Mouse (Mus musculus) CH12.LX (cell line): ENCODE data around the gene Mapk8ip3. TPM values are rescaled to one million over a fixed set of nuclear protein-coding genes. Genes with fewer than 3 reads are reported as not detected.

ENCODE experiments used
- DNase-seq: peaks from one replicate; pipeline ENCODE4 v3.0.0-alpha.2; 2013; ENCODE audit errors: extremely low read depth
- H3K27ac ChIP-seq: 2 replicates; pipeline ENCODE4 v1.5.1; 2012; ENCODE audit warnings: low read depth, mild to moderate bottlenecking, control low read depth, moderate library complexity; ENCODE audit not compliant: insufficient read depth
- H3K27me3 ChIP-seq: replicated peaks from 2 replicates; pipeline ENCODE3; 2012; ENCODE audit warnings: inconsistent platforms
- H3K36me3 ChIP-seq, 2 experiments: replicated peaks in 1 of 2; 2 replicates each; pipeline versions ENCODE3 to v1.6.1; 2012; ENCODE audit warnings: inconsistent platforms in 1 of 2, low read length in 1 of 2, mild to moderate bottlenecking in 1 of 2, mixed read lengths in 1 of 2, moderate library complexity in 1 of 2; ENCODE audit not compliant: control insufficient read depth in 1 of 2, insufficient read depth in 1 of 2
- H3K4me1 ChIP-seq, 2 experiments: 2 replicates each; pipeline ENCODE4 v1.6.1; 2012; ENCODE audit warnings: inconsistent platforms in 1 of 2, moderate library complexity in 1 of 2; ENCODE audit not compliant: insufficient read depth in 2 of 2, control insufficient read depth in 1 of 2
- H3K4me2 ChIP-seq: 2 replicates; pipeline ENCODE4 v1.6.1; 2012; ENCODE audit warnings: low read depth, mild to moderate bottlenecking, control low read depth; ENCODE audit not compliant: poor library complexity, insufficient read depth, severe bottlenecking
- H3K4me3 ChIP-seq, 3 experiments: fragments of 150-350 bp in 1 of 3; sonication (generic) in 1 of 3; replicated peaks in 1 of 3; 2 replicates each; pipeline versions ENCODE3 to v1.5.1; 2011 to 2012; ENCODE audit warnings: low read depth in 2 of 3, low read length in 2 of 3, mild to moderate bottlenecking in 2 of 3, moderate library complexity in 2 of 3, control low read depth in 1 of 3, improper control_type of control experiment in 1 of 3, inconsistent platforms in 1 of 3, mixed read lengths in 1 of 3; ENCODE audit not compliant: poor library complexity in 1 of 3
- H3K79me2 ChIP-seq: replicated peaks from 2 replicates; pipeline ENCODE4 v1.6.1; 2012; ENCODE audit warnings: mild to moderate bottlenecking, moderate library complexity; ENCODE audit not compliant: control insufficient read depth, poor library complexity, insufficient read depth, severe bottlenecking; ENCODE audit errors: extremely low read depth
- H3K9ac ChIP-seq: 2 replicates; pipeline ENCODE4 v1.6.1; 2012; ENCODE audit warnings: low read depth, mild to moderate bottlenecking, control low read depth, moderate library complexity; ENCODE audit not compliant: insufficient read depth
- H3K9me3 ChIP-seq: replicated peaks from 2 replicates; pipeline ENCODE3; 2012; ENCODE audit warnings: low read length, inconsistent platforms, mixed read lengths
- BHLHE40 ChIP-seq: IDR thresholded peaks from 2 replicates; pipeline ENCODE4 v1.6.1; 2011; ENCODE audit warnings: mild to moderate bottlenecking, low read depth, low read length, improper control_type of control experiment
- CHD1 ChIP-seq: IDR thresholded peaks from 2 replicates; pipeline ENCODE4 v1.6.1; 2012; ENCODE audit warnings: low read depth, low read length, improper control_type of control experiment, inconsistent platforms
- CHD2 ChIP-seq: IDR thresholded peaks from 2 replicates; pipeline ENCODE4 v1.6.1; 2011; ENCODE audit warnings: low read length, improper control_type of control experiment
- CTCF ChIP-seq, 2 experiments: IDR thresholded peaks in 1 of 2; conservative IDR thresholded peaks in 1 of 2; 2 replicates each; pipeline ENCODE4 v1.5.1; 2011 to 2012; ENCODE audit warnings: low read depth in 2 of 2, low read length in 2 of 2, improper control_type of control experiment in 1 of 2, inconsistent platforms in 1 of 2, mild to moderate bottlenecking in 1 of 2, moderate library complexity in 1 of 2
- E2F4 ChIP-seq: IDR thresholded peaks from 2 replicates; pipeline ENCODE4 v1.6.1; 2011; ENCODE audit warnings: low read depth, low read length, improper control_type of control experiment; ENCODE audit not compliant: insufficient replicate concordance
- ELF1 ChIP-seq: IDR thresholded peaks from 2 replicates; pipeline ENCODE4 v1.6.1; 2014; ENCODE audit warnings: low read depth, mild to moderate bottlenecking, inconsistent platforms, low read length, improper control_type of control experiment
- EP300 ChIP-seq: IDR thresholded peaks from 2 replicates; pipeline ENCODE4 v1.6.1; 2011; ENCODE audit warnings: low read length, improper control_type of control experiment
- HCFC1 ChIP-seq: IDR thresholded peaks from 2 replicates; pipeline ENCODE4 v1.6.1; 2012; ENCODE audit warnings: low read depth, mild to moderate bottlenecking, inconsistent platforms, low read length, improper control_type of control experiment
- IRF4 ChIP-seq: IDR thresholded peaks from 2 replicates; pipeline ENCODE4 v1.6.1; 2014; ENCODE audit warnings: low read depth, mild to moderate bottlenecking, inconsistent platforms, low read length, improper control_type of control experiment
- JUN ChIP-seq: IDR thresholded peaks from 2 replicates; pipeline ENCODE4 v1.6.1; 2011; ENCODE audit warnings: low read depth, mild to moderate bottlenecking, low read length, improper control_type of control experiment, moderate library complexity; ENCODE audit not compliant: insufficient read depth
- JUND ChIP-seq: conservative IDR thresholded peaks from 2 replicates; pipeline ENCODE4 v1.6.1; 2011; ENCODE audit warnings: low read depth, low read length, improper control_type of control experiment
- KAT2A ChIP-seq: IDR thresholded peaks from 2 replicates; pipeline ENCODE4 v1.6.1; 2012; ENCODE audit warnings: low read length, improper control_type of control experiment, inconsistent platforms; ENCODE audit not compliant: insufficient replicate concordance
- MAFK ChIP-seq: IDR thresholded peaks from 2 replicates; pipeline ENCODE4 v1.6.1; 2011; ENCODE audit warnings: low read length, improper control_type of control experiment; ENCODE audit not compliant: insufficient replicate concordance
- MAX ChIP-seq: IDR thresholded peaks from 2 replicates; pipeline ENCODE4 v1.6.1; 2011; ENCODE audit warnings: low read length, improper control_type of control experiment
- MAZ ChIP-seq: IDR thresholded peaks from 2 replicates; pipeline ENCODE4 v1.6.1; 2012; ENCODE audit warnings: low read depth, mild to moderate bottlenecking, inconsistent platforms, low read length, improper control_type of control experiment, moderate library complexity
- MEF2A ChIP-seq: IDR thresholded peaks from 2 replicates; pipeline ENCODE4 v1.6.1; 2014; ENCODE audit warnings: low read depth, mild to moderate bottlenecking, inconsistent platforms, low read length, improper control_type of control experiment, borderline replicate concordance
- MXI1 ChIP-seq: IDR thresholded peaks from 2 replicates; pipeline ENCODE4 v1.6.1; 2011; ENCODE audit warnings: mild to moderate bottlenecking, low read depth, low read length, improper control_type of control experiment
- MYC ChIP-seq: IDR thresholded peaks from 2 replicates; pipeline ENCODE4 v1.6.1; 2011; ENCODE audit warnings: low read depth, mild to moderate bottlenecking, improper control_type of control experiment, low read length
- NELFE ChIP-seq: IDR thresholded peaks from 2 replicates; pipeline ENCODE4 v1.6.1; 2011; ENCODE audit warnings: low read depth, low read length, improper control_type of control experiment
- PAX5 ChIP-seq: IDR thresholded peaks from 2 replicates; pipeline ENCODE4 v1.6.1; 2012; ENCODE audit warnings: low read length, inconsistent platforms, mixed read lengths
- POLR2A ChIP-seq: IDR thresholded peaks from 2 replicates; pipeline ENCODE4 v1.6.1; 2011; ENCODE audit warnings: low read depth, mild to moderate bottlenecking, improper control_type of control experiment, low read length
- POLR2AphosphoS2 ChIP-seq: IDR thresholded peaks from 2 replicates; pipeline ENCODE4 v1.6.1; 2011; ENCODE audit warnings: low read depth, low read length, improper control_type of control experiment
- RAD21 ChIP-seq: IDR thresholded peaks from 2 replicates; pipeline ENCODE4 v1.6.1; 2011; ENCODE audit warnings: low read depth, mild to moderate bottlenecking, low read length, improper control_type of control experiment, moderate library complexity
- RCOR1 ChIP-seq: conservative IDR thresholded peaks from 2 replicates; pipeline ENCODE4 v1.6.1; 2012; ENCODE audit warnings: low read depth, mild to moderate bottlenecking, inconsistent platforms, low read length, improper control_type of control experiment
- SIN3A ChIP-seq: IDR thresholded peaks from 2 replicates; pipeline ENCODE4 v1.6.1; 2012; ENCODE audit warnings: low read length, improper control_type of control experiment, inconsistent platforms
- SMC3 ChIP-seq: IDR thresholded peaks from 2 replicates; pipeline ENCODE4 v1.6.1; 2011; ENCODE audit warnings: low read depth, low read length, improper control_type of control experiment
- TCF12 ChIP-seq: IDR thresholded peaks from 2 replicates; pipeline ENCODE4 v1.6.1; 2014; ENCODE audit warnings: low read depth, mild to moderate bottlenecking, inconsistent platforms, low read length, improper control_type of control experiment
- UBTF ChIP-seq: IDR thresholded peaks from 2 replicates; pipeline ENCODE4 v1.6.1; 2012; ENCODE audit warnings: low read depth, mild to moderate bottlenecking, inconsistent platforms, low read length, improper control_type of control experiment, moderate library complexity
- USF1 ChIP-seq: IDR thresholded peaks from 2 replicates; pipeline ENCODE4 v1.6.1; 2014; ENCODE audit warnings: low read depth, mild to moderate bottlenecking, inconsistent platforms, low read length, improper control_type of control experiment
- USF2 ChIP-seq: conservative IDR thresholded peaks from 2 replicates; pipeline ENCODE4 v1.6.1; 2011; ENCODE audit warnings: low read depth, low read length, improper control_type of control experiment
- ZC3H11A ChIP-seq: IDR thresholded peaks from 2 replicates; pipeline ENCODE4 v1.6.1; 2012; ENCODE audit warnings: low read depth, mild to moderate bottlenecking, inconsistent platforms, low read length, improper control_type of control experiment
- ZKSCAN1 ChIP-seq: IDR thresholded peaks from 2 replicates; pipeline ENCODE4 v1.6.1; 2012; ENCODE audit warnings: low read depth, inconsistent platforms, low read length, improper control_type of control experiment, borderline replicate concordance
- ZMIZ1 ChIP-seq: IDR thresholded peaks from 2 replicates; pipeline ENCODE4 v1.6.1; 2012; ENCODE audit warnings: low read depth, mild to moderate bottlenecking, inconsistent platforms, low read length, improper control_type of control experiment
- dilution Hi-C: fragments of 300-500 bp; cut with MboI; formaldehyde crosslinking; loops from 2 replicates; pipeline ENCODE4 v1.14.3; 2020; ENCODE audit warnings: low sequenced_read_pairs; ENCODE audit not compliant: extremely low pct_unique_long_range_greater_than_20kb, extremely low pct_ligation_motif_present
- in situ Hi-C: fragments of 300-500 bp; cut with MboI; formaldehyde crosslinking; loops from 3 replicates; pipeline ENCODE4 v1.14.3; 2019; ENCODE audit warnings: low sequenced_read_pairs, low pct_ligation_motif_present, low pct_unique_long_range_greater_than_20kb, mixed read lengths
- polyA plus RNA-seq: library from polyadenylated mRNA; unstranded; fragments of >175 nt; gene quantifications from 2 replicates; pipeline ENCODE4 v1.2.1, GENCODE M21; 2012; ENCODE audit warnings: low read depth; ENCODE audit not compliant: insufficient read length
- total RNA-seq, 2 experiments: library from RNA; depleted of rRNA; stranded (reverse); fragments of 300-350 nt in 1 of 2; fragments of >200 nt in 1 of 2; gene quantifications; 2 replicates each; pipeline ENCODE4 v1.2.3; 2012 to 2014

The Mapk8ip3 gene
- total and polyA plus RNA-seq, 3 experiments = 14.5 to 44.0 (median 34.1) TPM

DNA sequence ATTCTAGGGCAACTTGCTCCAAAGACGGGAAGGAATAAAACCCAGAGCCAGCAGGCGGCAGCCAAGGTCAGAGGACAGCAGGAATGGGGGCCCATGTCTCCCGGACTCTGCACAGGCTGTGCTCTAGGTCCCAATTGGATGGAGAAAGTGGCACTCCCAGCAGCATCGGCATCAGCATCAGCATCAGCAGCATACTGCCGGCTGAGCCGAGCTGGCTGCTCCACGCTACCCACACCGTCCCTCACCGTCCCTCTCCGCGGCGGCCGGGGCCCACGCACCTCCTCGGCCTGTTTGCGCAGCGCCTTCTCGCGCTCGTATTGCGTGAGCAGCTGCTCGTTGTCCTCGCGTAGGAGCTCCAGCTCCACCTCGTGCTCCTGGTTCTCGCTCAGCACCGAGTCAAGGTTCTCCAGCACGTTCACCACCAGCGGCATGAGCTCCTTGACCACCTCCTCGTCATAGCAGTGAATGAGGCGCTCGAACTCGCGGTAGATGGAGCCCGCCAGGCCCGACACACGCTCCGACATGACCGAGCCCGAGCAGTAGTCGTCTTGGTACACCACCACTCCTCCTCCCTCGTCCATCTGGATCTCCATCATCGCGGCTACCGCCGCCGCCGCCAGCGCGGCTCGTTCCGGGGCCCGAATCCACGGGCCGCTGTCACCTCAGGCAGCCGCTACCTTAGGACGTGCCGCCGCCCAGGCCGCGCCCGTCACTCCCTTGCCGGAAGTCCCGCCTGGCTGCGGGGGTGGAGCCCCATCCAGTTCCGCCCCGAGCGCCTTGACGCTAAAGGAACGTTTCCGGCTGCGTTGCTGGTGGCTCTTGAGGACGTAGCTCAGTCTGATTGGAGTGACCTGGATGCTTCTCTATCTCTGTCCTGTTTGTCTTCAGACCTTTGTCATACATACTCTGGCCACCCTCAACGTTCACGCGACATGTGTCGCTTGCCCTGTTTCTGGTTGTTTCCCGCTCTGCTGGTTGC, at the start of gene Mapk8ip3 (continued):
- peak; percentile 89 for TF ChIP-seq NELFE
- TF ChIP-seq, all 38 proteins: peak for 17

DNA sequence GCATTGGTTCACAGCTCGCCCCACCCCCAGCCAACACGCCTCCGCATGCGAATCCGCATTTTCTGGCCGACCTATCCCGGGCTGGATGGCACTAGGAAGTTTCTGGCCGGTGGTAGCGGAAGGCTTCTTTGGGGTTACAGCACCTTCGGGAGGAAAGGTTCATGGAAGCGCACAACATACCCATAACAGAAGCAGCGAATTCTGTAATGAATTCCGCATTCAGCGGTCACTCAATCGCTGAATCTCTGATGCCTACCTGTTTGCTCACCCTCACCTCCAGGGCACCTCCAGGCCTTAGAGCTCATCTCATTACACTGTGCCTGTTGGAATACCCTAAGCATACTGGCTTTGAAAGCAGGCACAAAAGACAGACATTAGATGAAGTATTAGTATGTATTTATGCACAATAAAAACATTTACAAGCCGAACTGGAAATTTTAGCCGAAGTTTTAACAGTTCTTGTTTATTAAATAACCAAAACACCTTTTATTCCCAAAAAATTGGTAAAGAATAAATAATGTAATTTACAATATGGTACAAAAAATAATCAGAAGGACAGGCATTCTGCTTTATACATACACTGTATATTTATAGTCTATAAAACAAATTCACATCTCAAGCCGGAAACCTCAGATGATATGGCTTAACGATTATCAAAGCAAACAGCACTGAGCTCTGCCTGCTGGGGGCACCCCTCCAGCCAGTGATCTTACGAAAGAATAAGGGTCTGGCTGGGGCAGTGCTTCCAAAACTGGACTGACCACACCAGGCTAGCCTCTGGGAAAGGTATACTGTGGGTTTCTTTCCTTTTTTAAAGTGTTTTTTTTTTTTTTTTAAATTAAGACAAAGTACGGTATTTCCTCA, 24.3 kb upstream of the Mapk8ip3 start:
- in situ Hi-C loops (no loop called here), dilution Hi-C loops (no loop called here)
- peak overlapping the region; percentile 36; the same call in 1 of the 2 replicates for H3K9ac ChIP-seq
- peaks cover 3 to 23% of the 10 kb centered on the region in 2 experiments for H3K4me1 ChIP-seq
- peak overlapping the region; percentile 51 to 93 (median 56) for H3K4me3 ChIP-seq
- H3K27ac ChIP-seq = no peak overlapping the region
- H3K79me2 ChIP-seq = peaks cover 35% of the 10 kb centered on the region
- peaks cover 34 to 60% of the 10 kb centered on the region in 2 experiments for H3K36me3 ChIP-seq
- H3K9me3 ChIP-seq = no peaks in the 10 kb centered on the region
- H3K4me2 ChIP-seq = peak overlapping the region; percentile 31
- no peaks in the 10 kb centered on the region for H3K27me3 ChIP-seq
- DNase-seq = no peak
- TF ChIP-seq IRF4 (peak; percentile 26; the same call in 1 of the 2 replicates), MXI1 (no peak), MYC (no peak), POLR2AphosphoS2 (no peak), MAFK (no peak), KAT2A (no peak), RAD21 (no peak), NELFE (peak; percentile 51; the same call in 1 of the 2 replicates), SIN3A (no peak), E2F4 (no peak), BHLHE40 (no peak), USF1 (no peak), POLR2A (peak; percentile 62), RCOR1 (no peak), HCFC1 (no peak; the same call in none of the 2 replicates), EP300 (no peak), ELF1 (peak; percentile 74), ZC3H11A (no peak), ZMIZ1 (no peak), CHD2 (no peak), SMC3 (no peak), CHD1 (0 out of 2 replicates have a peak, but pooled peaks have one; percentile 28), ZKSCAN1 (no peak), TCF12 (peak; percentile 17; the same call in 1 of the 2 replicates), JUND (no peak), JUN (no peak), CTCF (conservative IDR thresholded peaks at IDR 0.05 in 1 of 2, IDR thresholded peaks at IDR 0.05 in 1 of 2; ENCODE audit: low read depth in 2 of 2, low read length in 2 of 2) (no peak), MAZ (no peak), MAX (peak; percentile 64), PAX5 (no peak), UBTF (no peak), USF2 (no peak), MEF2A (no peak)
